Mouse (Mus musculus) mouse embryonic stem cell (cell line): ENCODE results near the gene Ece1.

Experiments used
- in situ Hi-C, 2 experiments: fragments of 300-500 bp; cut with MboI; formaldehyde crosslinking; loops; 1 replicate in 1 of 2; 3 replicates in 1 of 2; pipeline ENCODE4 v1.14.3; 2019 to 2020; ENCODE audit warnings: low sequenced_read_pairs in 2 of 2, low pct_unique_long_range_greater_than_20kb in 1 of 2, mixed read lengths in 1 of 2; ENCODE audit not compliant: unreplicated experiment in 1 of 2

The Ece1 gene

GRCm38 (mm10) chr4:137927741-137928535, 65.9 kb downstream of the Ece1 start:
- in situ Hi-C loops, result loop anchor here in 1 of 2 experiments (25.0 kb wide), 1 partner anchor 216 kb away; no protein-coding TSS in a partner anchor

GRCm38 (mm10) chr4:137928813-137929212, 66.8 kb downstream of the Ece1 start:
- in situ Hi-C loops, result loop anchor here in 1 of 2 experiments (25.0 kb wide), 1 partner anchor 217 kb away; no protein-coding TSS in a partner anchor

GRCm38 (mm10) chr4:137929341-137930016, 67.4 kb downstream of the Ece1 start:
- in situ Hi-C loops, result loop anchor here in 1 of 2 experiments (25.0 kb wide), 1 partner anchor 217 kb away; no protein-coding TSS in a partner anchor

GRCm38 (mm10) chr4:137930500-137931008, 68.5 kb downstream of the Ece1 start:
- in situ Hi-C loops, result loop anchor here in 1 of 2 experiments (25.0 kb wide), 1 partner anchor 218 kb away; no protein-coding TSS in a partner anchor

GRCm38 (mm10) chr4:137931009-137931757, 69.1 kb downstream of the Ece1 start:
- in situ Hi-C loops, result loop anchor here in 1 of 2 experiments (25.0 kb wide), 1 partner anchor 219 kb away; no protein-coding TSS in a partner anchor

GRCm38 (mm10) chr4:137932554-137933178, 70.6 kb downstream of the Ece1 start:
- in situ Hi-C loops, result loop anchor here in 1 of 2 experiments (25.0 kb wide), 1 partner anchor 220 kb away; no protein-coding TSS in a partner anchor

GRCm38 (mm10) chr4:137933328-137933727, 71.3 kb downstream of the Ece1 start:
- in situ Hi-C loops, result loop anchor here in 1 of 2 experiments (25.0 kb wide), 1 partner anchor 221 kb away; no protein-coding TSS in a partner anchor

GRCm38 (mm10) chr4:137936134-137936533, 74.1 kb downstream of the Ece1 start:
- in situ Hi-C loops, result loop anchor here in 1 of 2 experiments (25.0 kb wide), 1 partner anchor 224 kb away; no protein-coding TSS in a partner anchor

- in situ Hi-C loops, result loop anchor here in 1 of 2 experiments (25.0 kb wide), 1 partner anchor 228 kb away; no protein-coding TSS in a partner anchor
Measured at GRCm38 (mm10) chr4:137940061-137940460, 78.0 kb downstream of the Ece1 start.

GRCm38 (mm10) chr4:137941131-137941844, 79.3 kb downstream of the Ece1 start:
- in situ Hi-C loops, result loop anchor here in 1 of 2 experiments (25.0 kb wide), 1 partner anchor 229 kb away; no protein-coding TSS in a partner anchor

- in situ Hi-C loops, result loop anchor here in 1 of 2 experiments (25.0 kb wide), 1 partner anchor 230 kb away; no protein-coding TSS in a partner anchor
Measured at GRCm38 (mm10) chr4:137941871-137942781, 80.1 kb downstream of the Ece1 start.

- in situ Hi-C loops, result loop anchor here in 1 of 2 experiments (25.0 kb wide), 1 partner anchor 231 kb away; no protein-coding TSS in a partner anchor
Measured at GRCm38 (mm10) chr4:137942782-137943486, 80.9 kb downstream of the Ece1 start.

- in situ Hi-C loops, result loop anchor here in 1 of 2 experiments (25.0 kb wide), 1 partner anchor 231 kb away; no protein-coding TSS in a partner anchor
Measured at GRCm38 (mm10) chr4:137943540-137943939, 81.5 kb downstream of the Ece1 start.

GRCm38 (mm10) chr4:137945376-137945775, 83.3 kb downstream of the Ece1 start:
- in situ Hi-C loops, result loop anchor here (5.0 to 25.0 kb wide), 3 partner anchors 33 to 233 kb away; no protein-coding TSS in a partner anchor

- in situ Hi-C loops, result loop anchor here (5.0 to 25.0 kb wide), 3 partner anchors 34 to 234 kb away; no protein-coding TSS in a partner anchor
Measured at GRCm38 (mm10) chr4:137946419-137946818, 84.4 kb downstream of the Ece1 start.
